Mouse (Mus musculus) gastrocnemius, adult 8-10 months (tissue): ENCODE results near the gene Smok3a. TPM values are rescaled to one million over a fixed set of nuclear protein-coding genes. Genes with fewer than 3 reads are reported as not detected.

Source experiments
- total RNA-seq, 4 experiments: library from RNA; stranded (reverse); gene quantifications; 2 replicates each; pipeline ENCODE4 v1.2.4; 2022

Smok3a gene
- total RNA-seq, 4 experiments from 2014 or later, result not detected

Other genes with a start within 250 kb of the Smok3a start
- gene Ppp1r35, start 242.4 kb upstream of the Smok3a start, total RNA-seq, result 1 to 10 TPM; 4.7 to 6.0 (median 5.3) TPM
- gene Mepce, start 233.6 kb upstream of the Smok3a start, total RNA-seq, result 10 to 100 TPM; 23.0 to 24.2 (median 23.3) TPM
- under 1 TPM in 2 of 4 experiments, not detected in 2; 0.24 to 0.31 TPM for gene Zcwpw1, start 233.5 kb upstream of the Smok3a start, total RNA-seq
- under 1 TPM in 1 of 4 experiments, not detected in 3; 0.21 TPM for gene Pilra, start 185.0 kb upstream of the Smok3a start, total RNA-seq
- under 1 TPM in 1 of 4 experiments, not detected in 3; 0.79 TPM for gene Pilrb1, start 163.2 kb upstream of the Smok3a start, total RNA-seq
- gene Pilrb2, start 149.4 kb upstream of the Smok3a start, total RNA-seq, result not detected
- gene Cyp3a13, start 99.6 kb upstream of the Smok3a start, total RNA-seq, result under 1 TPM in 2 of 4 experiments, not detected in 2; 0.07 to 0.11 TPM
- under 1 TPM; 0.17 to 0.51 (median 0.36) TPM for gene Gjc3, start 58.2 kb upstream of the Smok3a start, total RNA-seq
- under 1 TPM in 1 of 4 experiments, not detected in 3; 0.43 TPM for gene Azgp1, start 39.7 kb upstream of the Smok3a start, total RNA-seq
- not detected for gene Smok3b, start 168 bp downstream of the Smok3a start, total RNA-seq
- gene Smok3c, start 31.9 kb downstream of the Smok3a start, total RNA-seq, result not detected
- gene Zkscan1, start 63.8 kb downstream of the Smok3a start, total RNA-seq, result 10 to 100 TPM in 3 of 4 experiments, 1 to 10 TPM in 1; 9.6 to 11.6 (median 10.6) TPM
- 10 to 100 TPM; 14.3 to 17.0 (median 15.2) TPM for gene Zscan21, start 95.6 kb downstream of the Smok3a start, total RNA-seq
- gene Zfp113, start 134.5 kb downstream of the Smok3a start, total RNA-seq, result 1 to 10 TPM; 4.8 to 6.6 (median 5.3) TPM
- gene Cops6, start 139.8 kb downstream of the Smok3a start, total RNA-seq, result 100 to 1,000 TPM; 107 to 117 (median 110) TPM
- 10 to 100 TPM in 1 of 4 experiments, 1 to 10 TPM in 3; 7.2 to 10.6 (median 7.5) TPM for gene Ap4m1, start 150.7 kb downstream of the Smok3a start, total RNA-seq
- gene Mcm7, start 151.2 kb downstream of the Smok3a start, total RNA-seq, result 1 to 10 TPM; 6.1 to 8.2 (median 6.8) TPM
- gene Taf6, start 166.2 kb downstream of the Smok3a start, total RNA-seq, result 10 to 100 TPM; 33.9 to 42.1 (median 36.6) TPM
- gene Cnpy4, start 166.2 kb downstream of the Smok3a start, total RNA-seq, result 1 to 10 TPM; 1.9 to 3.6 (median 2.2) TPM
- gene Mblac1, start 173.1 kb downstream of the Smok3a start, total RNA-seq, result 1 to 10 TPM; 1.5 to 2.3 (median 1.8) TPM
- gene Nxpe5, start 204.6 kb downstream of the Smok3a start, total RNA-seq, result under 1 TPM; 0.12 to 0.38 (median 0.19) TPM
- 10 to 100 TPM; 51.1 to 57.2 (median 53.1) TPM for gene Lamtor4, start 234.2 kb downstream of the Smok3a start, total RNA-seq
- gene BC037034, start 242.8 kb downstream of the Smok3a start, total RNA-seq, result 1 to 10 TPM; 1.4 to 3.0 (median 2.3) TPM